Mouse (Mus musculus) A20 (cell line): ENCODE results near the gene Pnmal1.

Source experiments
- DNase-seq: peaks from one replicate; pipeline ENCODE4 v3.0.0-alpha.2; 2011; ENCODE audit warnings: low read depth, low spot score

The Pnmal1 gene

GRCm38 (mm10) chr7:16924037-16924834 lies 35.2 kb upstream of the Pnmal1 start, which contains the start of gene Calm3:
Calm3 (minus strand) TSS chr7:16924114.
- peak; percentile 100 for DNase-seq

GRCm38 (mm10) chr7:16928341-16928740 lies 31.1 kb upstream of the Pnmal1 start:
- peak; percentile 46 for DNase-seq

- DNase-seq, result peak; percentile 72
These were observed 28.6 kb upstream of the Pnmal1 start for GRCm38 (mm10) chr7:16930850-16931249.

- DNase-seq, result peak; percentile 86
These were observed 27.4 kb upstream of the Pnmal1 start for GRCm38 (mm10) chr7:16931968-16932627.

- peak; percentile 78 for DNase-seq
These were observed 26.5 kb upstream of the Pnmal1 start for GRCm38 (mm10) chr7:16932704-16933577.

GRCm38 (mm10) chr7:16937312-16937711 lies 22.2 kb upstream of the Pnmal1 start:
- peak; percentile 54 for DNase-seq

- DNase-seq, result no peak
These were observed 21.2 kb upstream of the Pnmal1 start for GRCm38 (mm10) chr7:16938117-16938791.

GRCm38 (mm10) chr7:16940292-16940691 lies 19.2 kb upstream of the Pnmal1 start:
- no peak for DNase-seq

GRCm38 (mm10) chr7:16942861-16943260 lies 16.6 kb upstream of the Pnmal1 start:
- DNase-seq, result no peak

GRCm38 (mm10) chr7:16944061-16944807 lies 15.2 kb upstream of the Pnmal1 start, which contains the start of gene Pnmal2:
Pnmal2 (plus strand) TSS chr7:16944682.
- no peak for DNase-seq

- DNase-seq, result no peak
These were observed 14.6 kb upstream of the Pnmal1 start for GRCm38 (mm10) chr7:16944808-16945315.

GRCm38 (mm10) chr7:16945419-16945818 lies 14.1 kb upstream of the Pnmal1 start:
- no peak for DNase-seq

- DNase-seq, result no peak
These were observed 12.8 kb upstream of the Pnmal1 start for GRCm38 (mm10) chr7:16946441-16947348.

- no peak for DNase-seq
These were observed 12.1 kb upstream of the Pnmal1 start for GRCm38 (mm10) chr7:16947349-16947895.

- DNase-seq, result no peak
These were observed 11.5 kb upstream of the Pnmal1 start for GRCm38 (mm10) chr7:16947959-16948361.

- no peak for DNase-seq
These were observed 10.5 kb upstream of the Pnmal1 start for GRCm38 (mm10) chr7:16948923-16949458.

GRCm38 (mm10) chr7:16949908-16950841 lies 9.3 kb upstream of the Pnmal1 start:
- DNase-seq, result peak; percentile 88
